Mouse (Mus musculus) mesoderm, embryonic 11.5 days (tissue): ENCODE results near the gene Prkci.

Source experiments
- DNase-seq: peaks from one replicate; pipeline ENCODE4 v3.0.0-alpha.2; 2012; ENCODE audit warnings: low read depth, low spot score

The Prkci gene

DNA sequence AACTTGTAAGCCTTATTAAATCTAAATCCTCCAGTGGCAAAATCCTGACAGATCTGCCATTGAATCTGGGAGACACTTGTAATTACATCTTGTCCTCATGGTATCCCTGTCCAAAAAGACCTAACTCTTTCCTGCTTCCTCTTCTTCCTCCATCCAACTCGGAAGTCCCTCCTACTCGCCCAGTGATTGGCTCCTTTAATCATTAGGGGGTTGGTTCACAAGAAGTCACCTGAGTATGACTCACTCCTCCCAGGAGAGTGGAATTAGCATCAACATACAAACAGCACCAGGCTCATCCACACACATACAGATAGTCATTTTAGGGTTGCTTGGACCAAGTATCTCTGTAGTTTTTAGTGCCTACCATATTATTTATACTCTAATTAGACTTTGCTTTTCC lies 47.4 kb downstream of the Prkci start:
- DNase-seq: no peak

DNA sequence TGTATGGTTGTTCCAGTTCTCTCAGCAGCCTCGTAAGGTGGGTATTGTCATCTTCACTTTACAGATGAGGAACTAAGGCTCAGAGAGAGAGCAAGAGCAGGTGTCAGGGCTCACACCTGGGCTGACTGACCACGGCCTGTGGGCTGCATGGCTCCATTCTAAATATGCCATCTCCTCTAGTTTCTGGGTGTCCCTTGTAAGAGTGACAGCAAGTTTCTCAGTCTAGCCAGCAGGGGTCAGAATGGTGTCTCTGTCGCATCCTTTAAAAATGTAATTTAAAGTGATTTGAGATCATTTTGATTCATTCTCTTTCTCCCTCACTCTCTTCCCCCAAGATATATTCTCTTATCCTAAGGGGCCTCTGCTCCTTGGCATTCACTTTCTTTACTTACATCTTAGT lies 51.7 kb downstream of the Prkci start:
- no peak for DNase-seq

DNA sequence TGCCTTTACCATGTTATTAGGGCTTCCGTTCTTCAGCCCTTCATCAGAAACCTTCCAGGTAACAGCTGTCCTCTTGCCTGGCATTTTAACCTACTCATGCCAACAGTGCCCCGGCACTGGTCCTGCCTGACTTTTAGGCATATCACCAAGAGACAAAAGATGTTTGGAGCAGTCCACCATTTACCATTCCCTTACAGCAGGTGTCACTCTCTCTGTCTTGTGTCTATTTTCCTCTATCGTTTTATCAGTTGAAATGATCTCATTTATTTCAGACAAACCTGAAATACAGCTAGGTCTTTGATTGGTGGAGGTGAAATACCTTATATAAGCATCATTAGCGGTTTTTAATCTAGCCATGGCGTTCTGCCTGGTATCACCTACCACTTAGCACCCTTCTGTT lies 53.5 kb downstream of the Prkci start:
- no peak for DNase-seq

DNA sequence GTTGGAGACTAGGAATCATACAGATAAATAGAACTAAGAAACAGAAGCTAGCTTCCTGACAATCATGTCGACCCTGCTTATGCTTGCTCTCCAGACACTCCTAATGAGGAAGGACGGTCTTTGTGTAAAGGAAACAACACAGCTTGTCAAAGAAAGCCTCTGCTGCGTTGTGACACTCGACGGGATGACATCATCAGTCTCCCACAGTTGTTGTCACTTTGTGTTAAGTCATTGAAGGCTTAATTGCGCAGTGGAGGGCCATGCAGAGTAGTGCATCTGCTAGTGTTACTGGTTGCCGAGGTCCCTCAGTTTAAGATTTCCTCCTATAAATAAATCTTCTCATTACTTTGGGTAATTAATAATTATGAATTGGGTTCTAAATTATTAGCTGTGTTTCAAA lies 54.8 kb downstream of the Prkci start:
- DNase-seq: no peak

DNA sequence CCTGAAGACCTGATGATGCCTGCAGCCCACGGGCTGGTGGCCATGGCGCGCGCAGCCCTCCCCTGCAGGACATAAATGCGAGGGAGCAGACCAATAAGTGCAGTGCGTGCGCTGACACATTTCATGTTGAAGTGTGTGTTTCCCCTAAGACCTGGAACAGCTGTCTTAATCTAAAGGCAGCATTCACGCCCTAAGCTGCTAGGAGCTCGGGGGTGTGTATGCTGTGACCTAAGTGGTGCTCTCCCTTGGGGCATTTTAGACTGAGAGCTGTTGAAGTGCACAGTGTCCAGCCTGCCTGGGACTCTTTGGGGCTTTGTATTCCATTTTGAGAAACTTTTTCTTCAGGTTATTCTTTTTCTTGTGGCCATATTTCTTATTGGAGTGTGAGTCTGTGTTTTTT lies 56.2 kb downstream of the Prkci start:
- DNase-seq: no peak

DNA sequence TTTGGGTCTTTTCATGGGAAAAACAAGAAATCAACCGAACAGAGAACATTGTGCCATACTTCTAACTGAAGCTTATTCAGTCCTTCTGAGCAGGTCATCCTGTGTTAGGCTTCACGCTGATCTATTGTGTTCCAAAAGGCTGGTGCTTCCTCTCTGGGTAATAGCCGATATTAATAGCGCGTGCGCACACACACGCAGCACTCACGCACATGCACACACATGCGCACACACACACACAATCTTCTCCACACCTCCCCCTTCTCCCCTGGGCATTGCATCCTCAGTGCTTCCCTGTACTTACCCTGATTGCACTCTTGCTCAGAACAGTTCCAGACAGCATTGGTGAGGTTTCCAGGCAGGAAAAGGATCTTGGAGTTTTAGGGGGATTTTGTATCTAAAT lies 57.6 kb downstream of the Prkci start:
- DNase-seq: no peak

DNA sequence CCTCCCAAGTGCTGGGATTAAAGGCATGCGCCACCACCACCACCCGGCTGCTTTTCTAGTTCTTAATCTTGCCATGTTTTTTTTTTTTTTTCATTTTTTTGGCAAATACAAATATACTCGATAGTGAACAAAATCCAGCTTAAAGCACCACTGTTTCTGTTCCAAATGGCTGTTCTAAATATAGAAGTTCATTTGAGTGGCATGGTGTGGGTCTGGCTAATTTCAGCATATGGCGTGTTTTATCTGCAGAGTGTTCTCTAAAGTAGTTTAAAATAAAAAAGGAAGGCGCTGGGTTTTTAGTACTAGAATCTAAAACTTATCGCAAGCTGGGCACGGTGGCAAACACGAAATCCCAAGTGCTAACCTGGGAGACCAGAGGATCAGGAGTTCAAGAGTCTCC lies 59.3 kb downstream of the Prkci start:
- DNase-seq: no peak

DNA sequence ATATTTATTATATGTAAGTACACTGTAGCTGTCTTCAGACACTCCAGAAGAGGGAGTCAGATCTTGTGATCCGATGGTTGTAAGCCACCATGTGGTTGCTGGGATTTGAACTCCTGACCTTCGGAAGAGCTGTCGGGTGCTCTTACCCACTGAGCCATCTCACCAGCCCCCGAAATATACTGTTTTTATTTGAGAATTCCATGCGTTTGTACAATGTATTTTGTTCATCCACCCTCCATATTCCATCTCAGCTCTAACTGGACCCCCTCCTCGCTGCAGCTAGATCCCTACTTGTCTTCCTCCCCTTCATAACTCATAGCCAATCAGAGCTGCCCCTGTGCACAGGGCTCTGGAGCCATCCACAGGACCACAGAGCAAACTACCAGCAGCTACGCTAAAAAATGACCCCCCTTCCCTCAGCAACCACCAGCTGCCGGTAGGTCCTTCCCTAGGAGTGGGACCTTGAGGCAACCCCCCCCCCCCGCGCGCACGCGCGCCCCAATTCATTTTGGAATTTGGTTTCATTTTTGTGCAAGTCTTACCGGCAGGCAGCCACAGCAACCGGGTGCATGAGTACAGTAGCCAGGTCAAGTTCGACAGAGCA lies 60.6 kb downstream of the Prkci start:
- DNase-seq: peak; percentile 61

DNA sequence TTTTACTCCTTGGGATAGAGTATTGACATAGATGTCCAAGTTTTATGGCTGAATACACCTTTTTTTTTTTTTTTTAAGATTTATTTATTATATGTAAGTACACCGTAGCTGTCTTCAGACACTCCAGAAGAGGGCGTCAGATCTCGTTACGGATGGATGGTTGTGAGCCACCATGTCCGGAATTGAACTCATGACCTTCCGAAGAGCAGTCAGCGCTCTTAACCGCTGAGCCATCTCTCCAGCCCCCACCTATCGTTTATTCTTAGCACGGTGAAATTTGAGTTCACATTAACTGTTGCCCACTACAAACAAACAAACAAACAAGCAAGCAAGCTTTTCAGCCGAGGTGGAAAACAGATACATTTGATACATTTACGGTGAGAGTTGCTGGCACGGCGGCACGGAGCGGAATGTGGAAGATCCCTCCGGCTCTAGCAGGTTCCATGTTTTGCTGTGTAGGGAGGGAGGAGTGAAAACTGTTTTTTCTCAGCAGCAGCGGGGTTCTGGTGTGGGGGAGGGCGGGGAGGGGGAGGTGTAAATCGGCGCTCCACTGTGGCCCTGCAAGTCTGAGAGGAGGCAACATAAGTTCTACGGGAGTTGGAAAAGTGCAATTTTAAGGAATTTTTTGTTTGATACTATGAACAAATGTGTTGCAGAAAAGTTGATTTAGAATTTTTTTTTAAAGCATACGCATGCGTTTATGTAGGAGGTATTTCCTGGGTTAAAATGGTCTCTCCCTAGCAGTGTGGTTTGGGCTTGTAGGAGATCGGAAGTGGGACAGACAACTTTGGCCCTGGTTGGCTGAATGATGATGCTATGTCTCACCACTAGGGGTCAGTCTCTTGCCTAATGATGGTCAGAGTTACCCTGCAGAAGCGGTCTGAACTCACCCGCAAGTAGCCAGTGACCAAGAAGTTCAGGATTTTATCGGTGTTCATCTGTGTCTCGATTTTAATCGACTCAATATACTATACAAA lies 61.4 kb downstream of the Prkci start:
- DNase-seq: peak; percentile 93

DNA sequence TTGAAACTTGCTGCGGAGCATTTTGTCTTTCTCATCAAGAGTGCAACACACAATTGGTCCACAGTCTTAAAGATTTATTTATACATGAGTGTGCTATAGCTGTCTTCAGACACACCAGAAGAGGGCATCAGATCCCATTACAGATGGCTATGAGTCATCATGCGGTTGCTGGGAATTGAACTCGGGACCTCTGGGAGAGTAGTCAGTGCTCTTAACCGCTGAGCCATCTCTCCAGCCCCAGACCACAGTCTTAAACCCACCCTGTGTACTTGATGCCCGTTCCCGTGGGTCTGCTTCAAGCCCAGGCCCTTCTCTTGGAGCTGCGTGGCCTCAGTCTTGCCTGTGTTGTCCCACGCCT lies 65.2 kb downstream of the Prkci start:
- no peak for DNase-seq

DNA sequence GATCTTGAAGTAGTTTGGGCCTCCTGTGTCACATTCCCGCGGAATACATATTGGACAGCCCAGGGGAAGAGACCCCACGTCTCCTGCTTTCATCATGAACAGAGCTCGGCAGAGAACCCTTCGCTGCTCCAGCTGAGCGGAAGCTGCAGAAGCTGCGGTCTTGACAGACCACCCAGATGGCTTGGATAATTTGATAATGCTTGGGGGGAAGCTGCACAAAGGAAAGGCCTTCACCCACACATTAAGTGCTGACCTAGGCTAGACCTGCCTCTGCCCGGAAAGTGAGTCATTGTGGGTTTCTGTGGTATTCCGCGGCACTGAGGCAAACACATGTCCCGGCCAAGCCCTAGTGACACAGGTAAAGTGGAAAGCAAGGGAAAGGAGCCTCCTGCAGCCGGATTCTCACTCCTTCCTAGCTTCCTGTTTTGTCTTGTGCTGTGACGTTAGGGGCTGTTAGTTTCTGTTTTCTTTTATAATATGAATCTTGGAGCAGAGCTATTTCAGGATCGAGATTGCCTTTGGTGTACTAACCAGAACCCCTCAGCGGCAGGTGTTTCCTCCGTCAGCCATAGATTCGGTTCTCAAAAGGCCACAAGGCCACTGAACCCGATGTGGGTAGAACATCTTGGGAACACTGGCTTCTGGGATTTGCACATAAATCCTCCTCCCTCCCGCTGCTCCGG lies 65.7 kb downstream of the Prkci start:
- DNase-seq: no peak

DNA sequence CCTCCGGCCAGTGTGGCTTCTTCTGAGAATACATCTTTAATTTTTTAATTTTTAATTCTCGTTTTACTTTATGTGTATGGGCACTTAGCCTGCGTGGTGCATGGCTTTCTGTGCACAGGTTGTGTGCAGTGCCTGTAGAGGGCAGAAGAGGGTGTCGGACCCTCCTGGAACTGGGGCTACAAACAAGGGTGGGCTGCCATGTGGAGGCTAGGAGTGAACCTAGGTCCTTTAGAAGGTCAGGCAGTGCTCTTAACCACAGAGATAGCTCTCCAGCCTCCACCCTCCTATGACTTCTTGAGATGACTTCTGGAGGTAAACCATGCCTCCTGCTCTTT lies 66.2 kb downstream of the Prkci start:
- DNase-seq: no peak

DNA sequence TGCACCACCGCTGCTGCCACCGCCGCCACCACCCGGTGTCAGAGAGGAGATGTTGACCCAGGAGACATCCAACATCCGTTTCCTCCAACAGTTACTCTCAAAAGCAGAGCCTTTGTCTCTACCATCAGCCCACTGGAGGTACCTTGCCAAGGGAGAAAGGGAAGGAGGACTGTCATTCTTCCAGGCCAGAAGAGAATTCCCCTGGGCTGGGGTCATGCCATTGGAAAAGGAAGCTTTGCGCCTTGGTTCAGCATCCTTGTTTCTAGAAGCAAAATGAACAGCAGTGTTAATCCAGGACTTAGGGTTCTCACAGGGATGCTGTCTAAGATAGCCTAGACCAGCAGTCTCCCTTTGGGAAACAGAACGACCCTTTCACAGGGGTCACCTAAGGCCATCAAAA lies 66.8 kb downstream of the Prkci start:
- no peak for DNase-seq

DNA sequence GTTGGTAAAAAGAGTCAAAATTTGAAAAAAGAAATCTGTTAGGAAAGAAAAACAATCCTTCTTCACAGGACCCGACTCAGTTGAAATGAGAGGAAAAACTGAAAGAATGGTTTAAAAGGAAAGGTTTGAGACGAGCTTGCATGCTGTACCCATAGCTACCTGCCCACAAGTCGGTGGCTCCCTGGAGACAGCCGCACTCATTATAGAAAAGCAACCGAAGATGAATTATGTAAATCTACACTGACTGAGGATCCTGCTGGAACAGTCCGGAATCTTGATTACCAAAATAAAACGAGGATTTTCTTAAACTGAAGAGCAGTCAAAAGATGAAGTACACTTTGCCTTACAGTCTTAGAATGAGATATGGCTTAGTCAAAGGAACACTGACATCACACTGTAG lies 72.9 kb downstream of the Prkci start:
- DNase-seq: no peak

DNA sequence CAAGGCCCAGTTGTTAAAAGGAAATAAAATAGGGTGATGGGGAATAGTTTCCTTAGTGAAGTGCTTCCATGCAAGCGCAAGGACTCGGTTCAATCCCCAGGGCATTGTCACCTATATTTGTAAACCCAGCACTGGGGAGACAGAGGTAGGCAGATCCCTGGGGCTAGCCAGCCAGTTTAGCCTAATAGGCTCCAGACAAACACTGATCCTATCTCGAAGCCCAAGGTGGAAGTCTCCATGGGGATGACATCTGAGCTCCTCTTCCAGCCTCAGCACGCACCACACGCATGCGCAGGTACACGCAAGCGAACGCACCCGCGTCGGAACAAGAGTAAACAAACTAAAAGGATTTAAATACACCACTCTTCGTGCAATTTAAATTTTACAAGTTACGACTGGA lies 76.3 kb downstream of the Prkci start:
- no peak for DNase-seq

DNA sequence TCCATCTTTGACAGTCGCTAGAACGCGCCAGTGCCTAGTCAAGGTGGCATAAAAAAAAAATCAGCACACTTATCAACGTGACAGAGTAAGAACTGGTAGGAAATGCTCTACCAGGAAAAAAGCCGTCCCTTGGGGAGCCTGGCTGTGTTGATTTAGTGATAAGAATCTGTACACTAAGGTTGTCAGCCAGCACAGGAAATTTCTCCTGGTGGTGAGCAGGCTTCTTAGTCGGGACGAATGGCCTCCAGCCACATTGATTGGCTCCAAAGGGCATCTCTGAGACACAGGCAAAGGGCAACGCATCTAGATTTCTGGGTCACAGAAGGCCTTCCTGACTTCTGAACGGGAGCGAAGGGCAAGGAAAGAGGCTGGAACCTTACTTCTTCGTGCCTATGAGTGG lies 80.3 kb downstream of the Prkci start:
- DNase-seq: no peak

DNA sequence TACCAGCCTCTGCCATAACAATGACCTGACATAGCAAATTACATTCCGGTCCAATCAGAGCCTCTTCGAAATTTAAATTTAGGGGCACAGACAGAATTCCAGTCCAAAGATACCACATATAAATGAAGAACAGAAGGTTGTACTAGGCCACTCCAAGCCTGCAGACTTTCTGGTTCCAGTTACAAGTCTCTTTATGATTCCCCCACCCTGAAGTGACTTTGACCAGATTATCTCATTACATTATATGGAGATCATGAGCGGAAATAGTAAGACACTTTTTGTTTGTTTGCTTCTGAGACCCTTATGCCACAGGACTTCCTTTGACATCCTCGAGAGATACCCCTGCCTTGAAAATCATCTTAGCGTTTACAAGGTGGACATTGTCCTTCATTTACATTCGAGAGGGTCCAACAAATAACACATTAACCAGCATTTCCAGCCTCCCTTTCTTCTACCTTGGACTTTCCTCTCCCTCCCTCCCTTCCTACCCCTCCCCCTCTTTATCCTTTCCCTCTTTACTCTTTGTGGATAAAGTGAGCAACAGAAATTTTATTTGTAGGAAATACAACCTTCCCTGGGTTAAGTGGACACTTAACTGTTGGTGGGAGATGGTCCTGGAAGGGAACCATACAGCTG lies 81.6 kb downstream of the Prkci start:
- DNase-seq: no peak

DNA sequence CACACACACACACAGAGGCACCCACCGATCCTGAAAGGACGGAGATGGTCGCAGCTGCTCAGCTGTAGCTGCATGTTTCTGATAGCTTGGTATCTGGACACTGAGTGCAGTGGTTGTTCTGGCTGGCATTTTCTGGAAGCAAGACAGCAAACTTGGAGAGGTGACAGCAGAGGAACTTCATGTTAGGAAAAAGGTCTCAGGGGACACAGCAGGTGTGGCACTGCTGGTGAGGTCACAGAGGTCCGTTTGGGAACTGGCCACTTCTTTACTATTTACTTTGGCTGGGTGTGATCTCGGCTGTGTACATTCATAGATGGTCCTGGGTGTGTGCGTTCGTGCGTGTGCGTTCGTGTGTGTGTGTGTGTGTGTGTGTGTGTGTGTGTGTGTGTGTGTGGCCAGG lies 83.9 kb downstream of the Prkci start:
- no peak for DNase-seq

DNA sequence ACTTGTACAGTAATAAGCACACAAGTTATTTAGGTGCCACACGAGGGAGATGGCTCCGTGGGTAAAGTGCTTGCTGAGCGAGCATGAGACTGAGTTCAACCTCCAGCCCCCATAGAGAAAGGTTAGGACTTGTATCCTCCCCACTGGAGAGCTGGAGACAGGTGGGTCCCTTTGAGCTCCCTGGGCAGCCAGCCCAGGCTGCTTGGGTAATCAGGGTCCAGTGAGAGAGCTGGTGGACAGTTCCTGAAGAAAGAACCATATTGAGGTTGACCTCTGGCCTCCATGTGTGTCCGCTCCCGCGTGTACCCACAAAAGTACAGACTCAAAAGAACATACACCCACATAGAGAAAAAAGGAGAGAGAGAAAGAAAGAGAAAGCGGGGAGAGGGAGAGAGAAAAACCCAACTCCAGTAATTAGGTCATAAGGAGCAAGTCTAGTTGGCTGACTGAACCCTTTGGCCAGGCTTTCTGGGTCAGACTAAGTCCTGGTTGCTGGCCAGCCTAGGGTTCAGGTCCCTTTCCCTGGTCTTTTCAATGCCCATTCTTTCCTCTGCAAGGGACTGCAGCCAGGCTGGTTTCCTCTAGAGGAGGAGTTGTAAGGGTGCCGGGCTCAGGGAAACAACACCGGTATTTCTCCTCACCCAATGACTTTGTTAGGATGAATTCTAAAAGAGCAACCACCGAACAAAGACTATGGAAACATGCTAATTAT lies 85.4 kb downstream of the Prkci start:
- no peak for DNase-seq

DNA sequence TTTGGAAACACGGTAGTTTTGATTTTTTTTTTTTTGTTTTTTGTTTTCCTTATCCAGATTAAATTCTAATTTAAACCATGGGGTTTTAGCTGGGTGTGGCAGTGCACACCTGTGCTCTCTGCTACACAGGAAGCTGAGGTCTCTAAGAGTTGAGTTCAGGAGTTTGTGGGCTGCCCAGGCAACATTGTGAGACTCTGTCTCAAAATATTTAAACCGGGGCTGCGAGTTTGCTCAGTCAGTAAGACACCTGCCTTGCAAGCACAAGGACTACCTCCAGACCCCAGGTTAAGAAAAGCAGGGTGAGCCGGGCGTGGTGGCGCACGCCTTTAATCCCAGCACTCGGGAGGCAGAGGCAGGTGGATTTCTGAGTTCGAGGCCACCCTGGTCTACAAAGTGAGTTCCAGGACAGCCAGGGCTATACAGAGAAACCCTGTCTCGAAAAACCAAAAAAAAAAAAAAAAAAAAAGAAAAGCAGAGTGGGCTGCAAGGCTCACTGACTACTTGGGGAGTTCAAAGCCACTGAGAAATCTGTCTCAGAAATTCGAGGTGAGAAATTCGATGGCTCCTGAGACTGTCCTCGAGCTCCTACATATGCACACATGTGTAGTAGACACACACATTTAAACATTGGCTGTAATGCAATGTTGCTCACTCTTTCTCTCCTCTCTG lies 87.4 kb downstream of the Prkci start:
- DNase-seq: no peak
